37 mouse cellular contexts compared by ENCODE assay signal in genomic region chr5:87622681-87623080, GRCm38 (mm10). TPM values are rescaled to one million over a fixed set of nuclear protein-coding genes. Genes with fewer than 3 reads are reported as not detected.
A peak's percentile ranks its signal among the peaks of the same experiment; 100 is the strongest.
DNase-seq lines count a peak whose midpoint lies in the region; ATAC-seq and TF ChIP-seq lines count a peak whose summit lies in the region.
"Had no signal": no experiment of that assay in that cellular context is flagged by ENCODE, and none has a peak within 500 bp of the region (broad histone marks: within the 10 kb centered on the region; RNA-seq: fewer than 3 reads in every experiment).

No protein-coding gene starts in this region.

- no peak overlapping the region for H3K4me2 ChIP-seq in kidney, embryonic 14.5 days (replicated peaks; ENCODE audit: low read depth, low read length)
- H3K4me2 ChIP-seq: forebrain, embryonic 15.5 days; hindbrain, embryonic 14.5 days; liver, embryonic 15.5 days; lung, embryonic 15.5 days; midbrain, embryonic 11.5 days had no signal

- in situ Hi-C loops in Patski (cut with MboI; ENCODE audit: low pct_unique_long_range_greater_than_20kb): no loop called here

- no peak for ATAC-seq in kidney, embryonic 14.5 days (ENCODE audit: low FRiP score, low TSS enrichment)
- peak; percentile 57 for ATAC-seq in Patski
- ATAC-seq in erythroblast, adult 5-6 weeks (replicated peaks; ENCODE audit: low FRiP score, poor library complexity, severe bottlenecking): no peak
- ATAC-seq: CD4-positive, CD25-positive, alpha-beta regulatory T cell, adult 4 months; forebrain, embryonic 15.5 days; inflammation-experienced regulatory T-cells, adult 6 months had no signal

- CTCF ChIA-PET in Patski (lab: Charles Lee): no interaction called here

- POLR2A ChIA-PET in Patski (lab: Charles Lee): no interaction called here

- no peak overlapping the region for H3ac ChIP-seq in C2C12 (ENCODE audit: control insufficient read depth, insufficient read length, low read depth)

- no peak overlapping the region for H3K27ac ChIP-seq in kidney, adult 2 months (ENCODE audit: insufficient read depth, low read depth, low read length)
- no peak overlapping the region for H3K27ac ChIP-seq in kidney, embryonic 14.5 days (ENCODE audit: low read depth, low read length)
- H3K27ac ChIP-seq: forebrain, embryonic 15.5 days; heart, embryonic 10.5 days; hindbrain, embryonic 14.5 days; liver, embryonic 15.5 days; lung, embryonic 15.5 days had no signal

- no peak overlapping the region for H3K9ac ChIP-seq in kidney, embryonic 14.5 days (ENCODE audit: low read depth, low read length)
- H3K9ac ChIP-seq: forebrain, embryonic 15.5 days; hindbrain, embryonic 14.5 days; liver, embryonic 15.5 days; lung, embryonic 15.5 days had no signal

- H3K79me3 ChIP-seq in C2C12 (ENCODE audit: low read depth): no peaks in the 10 kb centered on the region

- no peaks in the 10 kb centered on the region for H3K79me2 ChIP-seq in C2C12 (ENCODE audit: control insufficient read depth, insufficient read depth)

- DNase-seq in kidney, adult 2 months: peak; percentile 64
- DNase-seq in 3134 (ENCODE audit: extremely low read depth, insufficient read length, low spot score) (peak; percentile 9), Patski (ENCODE audit: low read depth, low spot score) (peak; percentile 3)
- DNase-seq in urinary bladder, adult 18-20 months (ENCODE audit: low spot score in 2 of 2): no peak
- no peak for DNase-seq in layer of hippocampus, adult 18-20 months (ENCODE audit: low spot score in 2 of 2)
- DNase-seq: cerebellum, adult 11-12 months; cerebellum, postnatal 10 days; heart, postnatal 4 days; kidney, adult 18-20 months; kidney, postnatal 25 days had no signal

- TF ChIP-seq CTCF in kidney, adult 2 months (conservative IDR thresholded peaks at IDR 0.05; ENCODE audit: insufficient read depth, insufficient read length, low read depth, low read length): no peak
- TF ChIP-seq CTCF in C2C12 (IDR thresholded peaks at IDR 0.05; ENCODE audit: control insufficient read depth, insufficient read depth, insufficient read length) (no peak), Patski (IDR thresholded peaks at IDR 0.05) (no peak)

- H3K27me3 ChIP-seq in kidney, adult 2 months (replicated peaks; ENCODE audit: control insufficient read depth, insufficient read depth, low read length): no peaks in the 10 kb centered on the region
- H3K27me3 ChIP-seq in kidney, embryonic 14.5 days (ENCODE audit: control insufficient read depth, insufficient read depth, low read length): no peaks in the 10 kb centered on the region
- H3K27me3 ChIP-seq in C2C12 (ENCODE audit: control insufficient read depth, insufficient read depth, insufficient read length) (no peaks in the 10 kb centered on the region), Patski (no peaks in the 10 kb centered on the region)
- H3K27me3 ChIP-seq: forebrain, embryonic 15.5 days; liver, embryonic 15.5 days; lung, embryonic 15.5 days had no signal

- no peak overlapping the region for H3K4me3 ChIP-seq in kidney, adult 2 months (ENCODE audit: insufficient read depth, low read depth, low read length)
- H3K4me3 ChIP-seq in kidney, embryonic 14.5 days (ENCODE audit: low read length): no peak overlapping the region
- H3K4me3 ChIP-seq in C2C12 (ENCODE audit: insufficient read depth, poor library complexity, severe bottlenecking): no peak overlapping the region
- H3K4me3 ChIP-seq: erythroblast, embryonic 14.5 days; forebrain, embryonic 15.5 days; heart, embryonic 10.5 days; liver, embryonic 15.5 days; lung, embryonic 15.5 days had no signal

- no peak for TF ChIP-seq POLR2A in kidney, adult 2 months (IDR thresholded peaks at IDR 0.05; ENCODE audit: low read depth, low read length)

- H3K36me3 ChIP-seq in kidney, adult 2 months (ENCODE audit: control insufficient read depth, insufficient read depth, low read length): no peaks in the 10 kb centered on the region
- H3K36me3 ChIP-seq in kidney, embryonic 14.5 days (ENCODE audit: control insufficient read depth, insufficient read depth, low read length): no peaks in the 10 kb centered on the region
- H3K36me3 ChIP-seq in C2C12 (ENCODE audit: control insufficient read depth, insufficient read depth): no peaks in the 10 kb centered on the region
- H3K36me3 ChIP-seq: forebrain, embryonic 15.5 days; G1E; heart, embryonic 10.5 days; liver, embryonic 15.5 days; lung, embryonic 15.5 days had no signal

- H3K4me1 ChIP-seq in kidney, adult 2 months (ENCODE audit: control insufficient read depth, insufficient read depth, low read length): no peaks in the 10 kb centered on the region
- H3K4me1 ChIP-seq in kidney, embryonic 14.5 days (ENCODE audit: control insufficient read depth, insufficient read depth, low read length): no peaks in the 10 kb centered on the region
- H3K4me1 ChIP-seq: forebrain, embryonic 15.5 days; heart, embryonic 10.5 days; liver, embryonic 15.5 days; lung, embryonic 15.5 days had no signal

- no peaks in the 10 kb centered on the region for H3K9me3 ChIP-seq in kidney, embryonic 14.5 days (ENCODE audit: control insufficient read depth, low read length)
- H3K9me3 ChIP-seq: forebrain, embryonic 15.5 days; G1E; heart, embryonic 10.5 days; liver, embryonic 15.5 days; lung, embryonic 15.5 days had no signal

TF ChIP-seq in C2C12, 6 proteins besides CTCF, POLR2A, EP300 and RAD21:
- no peak for TF ChIP-seq MYOG (IDR thresholded peaks at IDR 0.05; ENCODE audit: control insufficient read depth, extremely low read depth, insufficient read length)
- peak; percentile 60 for TF ChIP-seq CEBPB (IDR thresholded peaks at IDR 0.05; ENCODE audit: low read depth)
- no peak for TF ChIP-seq USF1 (IDR thresholded peaks at IDR 0.05; ENCODE audit: low read depth)
- no peak for TF ChIP-seq MYOD1 (IDR thresholded peaks at IDR 0.05; ENCODE audit: control insufficient read depth, insufficient read length, low read depth)
- no peak for TF ChIP-seq MAX (IDR thresholded peaks at IDR 0.05)
- TF ChIP-seq FOSL1 (IDR thresholded peaks at IDR 0.05; ENCODE audit: insufficient read depth, low read length, poor library complexity, severe bottlenecking): peak; percentile 41

RNA-seq across cellular contexts. Expression of gene Sult1e1, which starts 31.3 kb away (rescaled TPM):
- not detected in 2 replicates for polyA plus RNA-seq in kidney, adult 2 months (2012; rRNA removed)
- polyA plus RNA-seq in kidney, embryonic 14.5 days (2014; fragmentation: Nextera tagmentation; extraction: Ambion mirVana): 1.2 and 1.4 TPM in 2 replicates
- polyA plus RNA-seq in C2C12 (2012; fragmentation: generic; extraction: Trizol) (not detected), Patski (2021) (not detected)
- not detected for total RNA-seq in layer of hippocampus, adult 18-20 months (2021)
- not detected in 2 replicates for total RNA-seq in erythroblast, adult 5-6 weeks (2015; ENCODE audit: low replicate concordance)
- total RNA-seq in erythroblast, adult 5-6 weeks (2017; ENCODE audit: low replicate concordance): not detected in 2 replicates
- total RNA-seq: G1E; heart, postnatal 4 days; layer of hippocampus, adult 8-10 months; left cerebral cortex, postnatal 25 days; megakaryocyte progenitor cell, adult 5-6 weeks; monocyte, adult 5-6 weeks had no signal
- polyA plus RNA-seq: CD4-positive, CD25-positive, alpha-beta regulatory T cell, adult 4 months; cortical plate, adult 2 months; erythroblast, embryonic 14.5 days; forebrain, embryonic 15.5 days; G1E; heart, embryonic 10.5 days; heart, embryonic 16.5 days; hindbrain, embryonic 14.5 days; inflammation-experienced regulatory T-cells, adult 6 months; limb, embryonic 14.5 days; liver, embryonic 15.5 days; lung, embryonic 15.5 days; midbrain, embryonic 11.5 days; neural tube, embryonic 11.5 days; spleen, adult 2 months had no signal

RNA-seq across cellular contexts. Expression of gene Csn1s1, which starts 43.3 kb away (rescaled TPM):
- not detected in 2 replicates for polyA plus RNA-seq in kidney, adult 2 months (2012; rRNA removed)
- not detected in 2 replicates for polyA plus RNA-seq in kidney, embryonic 14.5 days (2014; fragmentation: Nextera tagmentation; extraction: Ambion mirVana)
- polyA plus RNA-seq in C2C12 (2012; fragmentation: generic; extraction: Trizol): not detected
- not detected for polyA plus RNA-seq in Patski (2021)
- total RNA-seq in layer of hippocampus, adult 18-20 months (2021): not detected
- not detected in 2 replicates for total RNA-seq in erythroblast, adult 5-6 weeks (2015; ENCODE audit: low replicate concordance)
- total RNA-seq in erythroblast, adult 5-6 weeks (2017; ENCODE audit: low replicate concordance): not detected in 2 replicates
- total RNA-seq: adrenal gland, postnatal 4 days; G1E; gastrocnemius, adult 8-10 months; heart, postnatal 4 days; layer of hippocampus, adult 8-10 months; left cerebral cortex, postnatal 25 days; megakaryocyte progenitor cell, adult 5-6 weeks; monocyte, adult 5-6 weeks had no signal
- polyA plus RNA-seq: CD4-positive, CD25-positive, alpha-beta regulatory T cell, adult 4 months; cortical plate, adult 2 months; embryonic facial prominence, embryonic 11.5 days; erythroblast, embryonic 14.5 days; forebrain, embryonic 15.5 days; G1E; gonadal fat pad, adult 2 months; heart, embryonic 10.5 days; heart, embryonic 16.5 days; hindbrain, embryonic 14.5 days; inflammation-experienced regulatory T-cells, adult 6 months; limb, embryonic 14.5 days; liver, embryonic 15.5 days; lung, embryonic 15.5 days; midbrain, embryonic 11.5 days; neural tube, embryonic 11.5 days; spleen, adult 2 months; testis, adult 2 months had no signal

RNA-seq across cellular contexts. Expression of gene Sult1d1, which starts 53.9 kb away (rescaled TPM):
- polyA plus RNA-seq in kidney, adult 2 months (2012; rRNA removed): 20.3 and 34.2 TPM in 2 replicates
- 16.7 and 31.0 TPM in 2 replicates for polyA plus RNA-seq in kidney, embryonic 14.5 days (2014; fragmentation: Nextera tagmentation; extraction: Ambion mirVana)
- polyA plus RNA-seq in C2C12 (2012; fragmentation: generic; extraction: Trizol) (not detected), Patski (2021) (not detected)
- total RNA-seq in layer of hippocampus, adult 18-20 months (2021): not detected
- not detected in 2 replicates for total RNA-seq in erythroblast, adult 5-6 weeks (2015; ENCODE audit: low replicate concordance)
- not detected in 2 replicates for total RNA-seq in erythroblast, adult 5-6 weeks (2017; ENCODE audit: low replicate concordance)
- total RNA-seq: gastrocnemius, adult 8-10 months; heart, postnatal 4 days; layer of hippocampus, adult 8-10 months; left cerebral cortex, postnatal 25 days; megakaryocyte progenitor cell, adult 5-6 weeks; monocyte, adult 5-6 weeks had no signal
- polyA plus RNA-seq: CD4-positive, CD25-positive, alpha-beta regulatory T cell, adult 4 months; cortical plate, adult 2 months; embryonic facial prominence, embryonic 11.5 days; erythroblast, embryonic 14.5 days; forebrain, embryonic 15.5 days; G1E; heart, embryonic 10.5 days; hindbrain, embryonic 14.5 days; limb, embryonic 14.5 days; midbrain, embryonic 11.5 days; neural tube, embryonic 11.5 days; spleen, adult 2 months; testis, adult 2 months had no signal

Comparison
In these comparisons a context has a peak if more than half of its experiments do, and no peak if none do; other contexts are left out.
1. DNase-seq: peak in kidney, adult 2 months (single experiment), 3134 (single experiment) and Patski (single experiment); none in urinary bladder, adult 18-20 months (0 of 2) and layer of hippocampus, adult 18-20 months (0 of 2).
2. RNA of gene Sult1d1, which starts 53.9 kb away (polyA plus RNA-seq): 20.3 to 34.2 TPM in kidney, adult 2 months and 16.7 to 31.0 TPM in kidney, embryonic 14.5 days; not detected in Patski (single experiment) and not detected in C2C12 (single experiment); every median in the first group is over 10 times any median in the second.